Mouse (Mus musculus) lung, adult 2 months (tissue): ENCODE data around the gene Itk. TPM values are rescaled to one million over a fixed set of nuclear protein-coding genes. Genes with fewer than 3 reads are reported as not detected.
A peak's percentile ranks its signal among the peaks of the same experiment; 100 is the strongest.
"Not testable (repeated sequence)": the region's sequence is repeated elsewhere in the genome, so short reads cannot be mapped to it uniquely, and the experiment has no call there.

Experiments used
- DNase-seq: peaks from one replicate; pipeline ENCODE4 v3.0.0; 2022
- H3K4me1 ChIP-seq: fragments of 200-500 bp; 2 replicates; pipeline ENCODE4 v1.6.1; 2011; ENCODE audit warnings: low read length; ENCODE audit not compliant: control insufficient read depth, insufficient read depth
- H3K4me3 ChIP-seq: fragments of 200-500 bp; replicated peaks from 2 replicates; pipeline ENCODE3; 2011; ENCODE audit warnings: low read depth, mild to moderate bottlenecking, control low read depth, low read length; ENCODE audit errors: extremely low read depth
- CTCF ChIP-seq: fragments of 200-500 bp; IDR thresholded peaks from 2 replicates; pipeline ENCODE4 v1.5.1; 2011; ENCODE audit warnings: mild to moderate bottlenecking, low read length, control low read depth; ENCODE audit not compliant: insufficient read depth
- POLR2A ChIP-seq: fragments of 200-500 bp; IDR thresholded peaks from 2 replicates; pipeline ENCODE4 v1.6.1; 2011; ENCODE audit warnings: low read depth, mild to moderate bottlenecking, control low read depth, low read length, borderline replicate concordance; ENCODE audit errors: extremely low read depth
- WGBS: fragments of 180-500 bp; shearing (Covaris S2); methylation state at CpG from one replicate; pipeline ENCODE4 v1.1.7; 2018; 5-methylcytosine and 5-hydroxymethylcytosine counted together
- polyA plus RNA-seq: library from polyadenylated mRNA; depleted of rRNA; stranded (reverse); fragments of >200 nt; gene quantifications from 2 replicates; pipeline ENCODE4 v1.2.3, GENCODE M21; 2012; rRNA removed

Gene Itk
- polyA plus RNA-seq = 1.4 and 1.7 TPM in 2 replicates

DNA sequence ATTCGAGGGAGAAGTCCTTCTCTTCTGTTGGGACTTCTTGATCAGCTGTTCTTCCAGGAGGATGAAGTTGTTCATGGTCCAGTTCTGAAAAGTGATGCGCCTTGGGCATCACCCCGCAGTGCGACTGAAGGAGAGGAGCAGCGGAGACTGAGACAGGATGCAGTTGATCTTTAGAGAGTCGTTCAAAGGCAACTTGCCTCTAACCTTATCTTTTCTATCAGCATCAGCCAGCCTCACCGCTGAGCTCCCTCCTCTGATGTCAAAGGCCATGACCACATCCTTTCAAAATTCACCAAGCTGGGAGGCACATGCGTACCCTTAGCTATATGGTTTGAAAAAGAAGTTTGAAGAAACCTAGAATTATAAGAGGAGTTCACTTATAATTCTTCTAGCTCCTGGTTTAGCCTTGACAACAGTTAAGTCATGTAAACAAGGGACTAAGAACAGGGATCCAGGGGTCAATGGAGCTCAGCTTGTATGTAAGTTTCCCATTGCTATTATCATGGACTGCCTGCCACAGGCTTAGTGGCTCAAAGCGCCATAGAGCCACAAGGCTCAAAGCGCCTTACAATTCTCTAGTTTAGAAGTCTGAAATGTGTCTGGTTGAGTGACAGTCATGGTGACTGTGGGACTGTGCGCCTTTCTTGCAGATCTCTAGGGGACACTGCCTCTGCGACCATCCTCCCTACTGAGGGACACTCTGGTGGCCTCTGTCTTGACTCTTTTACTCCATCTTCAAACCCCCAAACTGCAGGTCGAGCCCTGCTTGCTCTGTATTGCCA lies at the start of gene Itk:
Itk (minus strand) TSS at position 180 of the 782 bp plus-strand sequence.
- WGBS = 70% methylated on average over 13 of the region's 13 CpGs
- H3K4me1 ChIP-seq = no peaks in the 10 kb centered on the region
- TF ChIP-seq POLR2A = peak; percentile 34; the same call in 1 of the 2 replicates
- no peak for TF ChIP-seq CTCF
- H3K4me3 ChIP-seq = no peak within 1 kb of the TSS
- DNase-seq = no peak

DNA sequence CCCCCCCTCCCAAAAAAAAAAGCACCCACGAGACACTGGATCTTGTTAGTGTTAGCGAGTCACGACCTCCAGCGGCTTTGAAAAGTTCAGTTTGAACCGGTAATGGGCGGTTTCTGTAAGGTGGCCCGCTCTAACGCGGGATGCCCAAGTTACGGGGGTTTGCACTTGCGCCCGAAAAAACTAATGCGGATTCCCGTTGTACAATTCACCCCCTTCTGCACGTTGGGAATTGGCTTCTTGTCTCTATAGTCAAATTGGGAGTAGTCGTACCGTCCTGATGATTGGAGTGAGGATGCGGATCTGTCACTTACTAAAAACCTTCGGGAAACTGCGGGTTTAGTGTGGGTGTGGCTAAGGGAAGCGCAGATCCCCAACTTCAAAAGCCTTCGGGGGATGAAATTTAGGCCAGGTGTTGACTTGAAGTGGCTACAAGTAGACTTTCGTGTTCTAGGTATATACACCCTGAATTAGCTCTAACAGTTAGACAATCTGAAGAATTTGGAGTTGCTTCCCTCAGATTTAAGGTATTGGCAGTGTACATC lies 48.2 kb upstream of the Itk start:
- TF ChIP-seq CTCF (no peak), POLR2A (no peak)
- Histone ChIP-seq H3K4me1 (peaks cover 3% of the 10 kb centered on the region), H3K4me3 (peak overlapping the region; percentile 78)
- peak; percentile 31 for DNase-seq
- 1% methylated on average over 23 of the region's 23 CpGs for whole genome bisulfite sequencing

DNA sequence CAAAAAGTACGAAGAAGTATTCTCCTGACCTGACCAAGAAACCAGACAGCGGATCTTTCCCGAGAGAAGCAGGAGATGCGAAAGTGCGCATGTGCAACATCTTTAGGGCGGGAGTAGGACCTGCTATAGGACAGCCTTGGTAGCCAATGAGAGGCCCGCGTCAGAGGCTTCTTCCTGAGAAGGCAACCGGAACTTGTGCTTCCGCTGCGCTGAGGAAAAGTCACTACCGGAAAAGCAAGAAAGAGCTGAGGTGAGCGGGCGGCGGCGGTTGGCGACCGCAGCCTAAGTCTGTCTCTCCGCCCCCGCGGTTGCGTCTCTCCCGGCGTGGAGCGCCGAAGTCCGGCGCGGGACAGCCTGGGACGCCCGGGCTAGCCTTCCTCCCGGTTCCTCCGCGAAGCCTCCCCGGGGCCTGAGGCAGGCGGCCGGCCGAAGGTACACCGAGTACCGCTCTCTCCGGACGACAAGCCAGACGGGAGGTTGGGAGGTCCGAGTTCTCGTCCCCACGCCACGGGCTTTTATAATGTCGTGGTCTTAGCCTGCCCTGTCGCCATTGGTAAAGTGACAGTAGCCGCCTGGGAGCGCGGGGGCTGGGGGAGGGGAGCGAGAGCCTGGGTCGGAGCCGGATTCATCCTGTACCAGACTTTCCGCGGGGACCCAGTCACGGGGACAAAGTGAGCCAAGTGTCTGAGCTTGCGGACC lies 47.6 kb upstream of the Itk start, which contains the start of gene Med7:
Med7 (plus strand) TSS at position 166 of the 699 bp plus-strand sequence.
- TF ChIP-seq POLR2A = peak; percentile 75
- TF ChIP-seq CTCF = no peak
- peaks cover 3% of the 10 kb centered on the region for H3K4me1 ChIP-seq
- DNase-seq = peak; percentile 89
- under 1% methylated on average over 59 of the region's 59 CpGs for WGBS
- peak within 1 kb of the TSS; percentile 78 for H3K4me3 ChIP-seq

DNA sequence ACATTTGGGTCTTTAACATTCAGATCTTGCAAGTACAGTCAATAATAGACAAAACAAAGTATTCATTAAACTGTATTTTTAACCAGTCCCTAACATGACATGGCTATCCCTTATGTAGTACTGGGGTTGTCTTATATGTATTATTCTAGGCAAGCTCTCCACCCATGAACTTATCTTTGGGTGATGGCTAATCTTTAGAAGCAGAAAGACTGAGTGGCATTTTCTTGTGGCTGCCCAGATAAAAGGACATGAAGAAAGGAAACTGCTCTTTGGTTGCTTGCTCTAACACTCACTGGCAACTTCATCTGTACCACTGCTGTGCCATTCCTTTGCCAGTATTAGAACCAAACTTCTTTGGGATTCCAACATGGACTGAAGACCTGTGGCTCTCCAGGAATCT lies 46.0 kb upstream of the Itk start:
- peaks cover 3% of the 10 kb centered on the region for H3K4me1 ChIP-seq
- no peak for DNase-seq
- TF ChIP-seq CTCF = no peak
- TF ChIP-seq POLR2A = no peak
- H3K4me3 ChIP-seq = no peak overlapping the region

DNA sequence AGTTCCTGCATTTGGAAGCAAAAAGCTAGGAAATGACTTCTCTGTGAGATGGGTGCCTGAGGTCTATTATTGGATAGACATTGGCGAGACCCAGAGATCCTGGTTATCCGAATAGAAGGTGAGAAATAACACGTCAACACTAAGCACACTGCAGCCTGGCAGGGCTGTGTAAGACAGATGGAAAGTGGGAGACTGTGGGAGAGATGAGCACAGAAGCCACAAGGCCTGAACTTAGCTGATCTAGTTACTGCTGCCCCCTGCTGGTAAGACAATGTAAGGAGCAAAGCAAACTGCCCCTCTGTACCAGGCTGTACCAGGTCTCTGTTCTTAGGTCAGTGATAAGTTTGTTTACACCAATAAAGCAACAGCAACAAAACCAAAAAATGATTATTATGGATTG lies 41.8 kb upstream of the Itk start:
- DNase-seq = peak; percentile 43
- no peak for TF ChIP-seq POLR2A
- TF ChIP-seq CTCF = peak; percentile 71
- no peaks in the 10 kb centered on the region; the same call in 1 of the 2 replicates for H3K4me1 ChIP-seq
- H3K4me3 ChIP-seq = no peak overlapping the region
- 27% methylated on average over 3 of the region's 3 CpGs for WGBS

DNA sequence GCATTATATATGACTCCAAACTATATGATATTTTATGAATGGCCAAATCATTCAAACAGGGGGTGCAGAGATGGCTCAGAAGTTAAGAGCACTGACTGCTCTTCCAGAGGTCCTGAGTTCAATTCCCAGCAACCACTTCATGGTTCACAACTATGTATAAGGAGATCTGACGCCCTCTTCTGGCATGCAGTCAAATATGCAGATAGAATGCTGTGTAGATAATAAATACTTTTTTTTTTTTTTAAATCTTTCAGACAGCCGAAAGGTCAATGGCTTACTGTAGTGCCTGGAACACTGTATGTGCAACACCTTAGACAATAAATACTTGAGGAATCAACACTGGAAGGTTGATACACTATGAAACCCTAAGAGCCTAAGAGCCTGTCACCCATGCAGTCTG lies 40.8 kb upstream of the Itk start:
- H3K4me3 ChIP-seq = no peak overlapping the region
- no peaks in the 10 kb centered on the region for H3K4me1 ChIP-seq
- DNase-seq = no peak
- 89% methylated on average over 2 of the region's 2 CpGs for WGBS
- no peak for TF ChIP-seq CTCF
- TF ChIP-seq POLR2A = no peak

DNA sequence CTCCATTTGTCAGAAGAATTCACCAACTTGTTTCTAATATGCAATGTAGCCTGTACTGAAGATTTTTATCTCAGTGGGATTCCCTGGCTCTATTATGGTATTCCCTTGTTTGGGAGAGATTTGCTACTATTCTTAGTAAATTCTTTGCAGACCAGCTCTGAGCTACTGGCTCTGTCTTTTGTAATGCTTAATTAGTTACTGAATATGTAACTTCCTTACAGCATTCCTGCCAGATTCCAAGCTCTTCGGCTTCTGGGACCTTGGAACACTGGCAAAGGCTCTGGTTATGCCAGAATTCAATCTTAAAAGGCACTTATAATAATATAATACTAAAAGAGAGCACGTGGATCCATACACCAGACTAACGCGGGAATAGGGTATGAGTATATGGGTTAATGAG lies 38.8 kb upstream of the Itk start:
- not testable (repeated sequence) for H3K4me3 ChIP-seq, DNase-seq, H3K4me1 ChIP-seq
- 51% methylated on average over 4 of the region's 4 CpGs for WGBS

DNA sequence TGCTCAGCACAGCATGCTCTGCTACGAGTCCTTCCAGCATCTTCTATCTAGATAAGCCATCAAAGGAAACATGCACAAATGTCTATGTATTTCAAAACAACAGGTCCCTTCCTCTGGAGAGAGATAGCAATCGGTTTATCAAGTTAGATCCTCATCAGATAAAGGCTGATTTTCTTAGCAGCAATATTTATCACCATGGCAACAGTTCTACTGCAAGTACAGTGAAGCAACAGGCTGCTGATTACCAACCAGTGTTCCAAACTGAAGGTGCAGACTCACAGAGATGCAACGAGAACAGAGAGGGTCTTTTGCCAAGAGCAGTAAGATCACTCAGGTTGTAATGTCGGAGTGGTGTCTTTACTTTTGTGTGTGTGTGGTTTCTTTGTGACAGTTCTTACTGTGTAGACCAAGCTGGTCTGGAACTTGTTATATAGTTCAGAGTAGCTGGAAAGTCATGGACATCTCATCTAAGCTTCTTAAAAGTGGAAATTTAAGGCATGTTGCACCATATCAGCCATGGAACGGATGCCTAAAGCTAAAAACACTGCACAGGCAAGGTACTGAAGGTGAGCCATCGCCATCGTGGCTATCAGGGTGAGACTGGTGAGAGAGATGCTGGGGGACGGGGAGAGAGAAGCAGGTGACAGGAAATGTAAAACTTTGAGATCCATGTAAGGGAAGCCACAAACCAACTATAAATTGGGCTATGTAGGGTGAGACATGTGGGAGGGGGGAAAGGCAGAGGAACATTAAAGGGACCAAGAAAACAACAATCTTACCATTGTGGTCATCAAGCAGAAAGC lies 32.0 kb upstream of the Itk start:
- no peak overlapping the region for H3K4me3 ChIP-seq
- DNase-seq = no peak
- no peak for TF ChIP-seq CTCF
- TF ChIP-seq POLR2A = no peak
- H3K4me1 ChIP-seq = no peaks in the 10 kb centered on the region
- 59% methylated on average over 8 of the region's 8 CpGs for WGBS

DNA sequence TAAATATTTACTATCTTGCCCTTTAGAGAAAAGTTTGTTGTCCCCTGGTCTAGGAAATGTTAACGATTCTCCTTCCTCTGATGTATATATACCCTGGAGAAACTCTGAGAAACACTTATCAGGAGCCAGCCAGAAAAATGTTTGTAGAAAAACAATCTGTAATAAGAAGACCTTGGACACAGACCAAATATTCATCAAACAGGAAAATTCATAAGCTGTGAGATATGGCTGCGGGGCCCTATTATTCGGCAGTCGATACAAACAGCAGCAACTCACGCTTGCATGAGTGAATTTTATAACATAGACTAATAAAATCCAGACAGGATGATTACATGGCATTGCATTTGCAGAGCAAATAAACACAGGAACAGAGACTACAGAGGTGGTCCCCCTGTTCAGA lies 29.5 kb upstream of the Itk start:
- WGBS = 50% methylated on average over 5 of the region's 5 CpGs
- no peaks in the 10 kb centered on the region for H3K4me1 ChIP-seq
- TF ChIP-seq CTCF = no peak
- no peak for DNase-seq
- no peak overlapping the region for H3K4me3 ChIP-seq

DNA sequence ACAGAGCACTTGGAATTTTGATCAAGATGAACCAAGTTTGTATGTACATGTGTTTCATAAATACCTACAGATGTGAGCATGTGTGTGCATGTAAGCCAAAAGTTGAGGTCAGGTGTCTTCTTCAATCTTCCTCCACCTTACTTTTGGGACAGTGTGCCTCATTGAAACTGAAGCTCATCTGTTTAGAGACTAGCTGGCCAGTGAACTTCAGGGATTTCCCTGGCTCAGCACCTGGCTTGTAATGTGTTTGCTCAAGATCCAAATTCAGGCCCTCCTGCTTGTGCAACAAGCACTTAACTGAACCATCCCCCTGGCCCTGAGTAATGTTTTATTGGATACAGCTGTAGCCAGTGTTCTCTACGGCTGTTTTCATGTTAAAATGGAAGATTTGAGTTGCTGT lies 29.1 kb upstream of the Itk start:
- 43% methylated on average over 1 of the region's 1 CpGs for WGBS
- Histone ChIP-seq H3K4me1 (no peaks in the 10 kb centered on the region), H3K4me3 (no peak overlapping the region)
- TF ChIP-seq POLR2A (no peak), CTCF (no peak)
- no peak for DNase-seq
